Mouse (Mus musculus): ENCODE results near the gene Atcay. TPM values are rescaled to one million over a fixed set of nuclear protein-coding genes. Genes with fewer than 3 reads are reported as not detected.

Gene Atcay
- polyA plus RNA-seq, 1 experiment from 2014 or later, result not detected

- no peaks in the 10 kb centered on the region for H3K36me3 ChIP-seq (ENCODE audit: control insufficient read depth, insufficient read depth, low read length)
Observed at GRCm38 (mm10) chr10:81249442-81249841, 18.8 kb upstream of the Atcay start.

GRCm38 (mm10) chr10:81247804-81248203 is 17.2 kb upstream of the Atcay start:
- DNase-seq (ENCODE audit: low spot score), result no peak
- H3K27ac ChIP-seq (ENCODE audit: low read depth, low read length), result no peak overlapping the region
- no peak overlapping the region for H3K4me3 ChIP-seq (ENCODE audit: low read depth, low read length)
- no peak overlapping the region for H3K9ac ChIP-seq (ENCODE audit: low read depth, low read length)
- H3K36me3 ChIP-seq (ENCODE audit: control insufficient read depth, insufficient read depth, low read length), result no peaks in the 10 kb centered on the region
- WGBS, result 98% methylated on average over 2 of the region's 2 CpGs
- H3K27me3 ChIP-seq (replicated peaks; ENCODE audit: control insufficient read depth, insufficient read depth, low read length), result peaks cover 48% of the 10 kb centered on the region
- ATAC-seq (replicated peaks; ENCODE audit: low FRiP score), result no peak
- no peak overlapping the region for H3K4me2 ChIP-seq
- H3K9me3 ChIP-seq (ENCODE audit: control insufficient read depth, low read length), result no peaks in the 10 kb centered on the region
- H3K4me1 ChIP-seq (replicated peaks; ENCODE audit: control insufficient read depth, insufficient read depth, low read length), result 0 out of 2 replicates have a peak, but pooled peaks cover 6% of the 10 kb centered on the region

More at GRCm38 (mm10) chr10:81249442-81249841, 18.8 kb upstream of the Atcay start:
- H3K4me1 ChIP-seq (replicated peaks; ENCODE audit: control insufficient read depth, insufficient read depth, low read length), result 0 out of 2 replicates have a peak, but pooled peaks cover 6% of the 10 kb centered on the region
- DNase-seq (ENCODE audit: low spot score), result no peak
- H3K9me3 ChIP-seq (ENCODE audit: control insufficient read depth, low read length), result no peaks in the 10 kb centered on the region
- peaks cover 54% of the 10 kb centered on the region for H3K27me3 ChIP-seq (replicated peaks; ENCODE audit: control insufficient read depth, insufficient read depth, low read length)
- no peak overlapping the region for H3K9ac ChIP-seq (ENCODE audit: low read depth, low read length)
- H3K4me3 ChIP-seq (ENCODE audit: low read depth, low read length), result no peak overlapping the region
- ATAC-seq (replicated peaks; ENCODE audit: low FRiP score), result no peak; the same call in 1 of the 2 replicates
- 69% methylated on average over 8 of the region's 8 CpGs for WGBS
- no peak overlapping the region for H3K27ac ChIP-seq (ENCODE audit: low read depth, low read length)
- H3K4me2 ChIP-seq, result no peak overlapping the region

- Histone ChIP-seq H3K4me1 (replicated peaks; ENCODE audit: control insufficient read depth, insufficient read depth, low read length) (0 out of 2 replicates have a peak, but pooled peaks cover 6% of the 10 kb centered on the region), H3K4me3 (ENCODE audit: low read depth, low read length) (no peak overlapping the region), H3K9me3 (ENCODE audit: control insufficient read depth, low read length) (no peaks in the 10 kb centered on the region), H3K27me3 (replicated peaks; ENCODE audit: control insufficient read depth, insufficient read depth, low read length) (peaks cover 48% of the 10 kb centered on the region), H3K36me3 (ENCODE audit: control insufficient read depth, insufficient read depth, low read length) (no peaks in the 10 kb centered on the region), H3K4me2 (no peak overlapping the region), H3K27ac (ENCODE audit: low read depth, low read length) (no peak overlapping the region), H3K9ac (ENCODE audit: low read depth, low read length) (no peak overlapping the region)
- no peak for ATAC-seq (replicated peaks; ENCODE audit: low FRiP score)
- no peak for DNase-seq (ENCODE audit: low spot score)
- 83% methylated on average over 6 of the region's 6 CpGs for WGBS
Observed at GRCm38 (mm10) chr10:81245166-81245565, 14.5 kb upstream of the Atcay start.

- Histone ChIP-seq H3K9ac (ENCODE audit: low read depth, low read length) (no peak overlapping the region), H3K4me3 (ENCODE audit: low read depth, low read length) (no peak overlapping the region), H3K27ac (ENCODE audit: low read depth, low read length) (no peak overlapping the region), H3K4me1 (replicated peaks; ENCODE audit: control insufficient read depth, insufficient read depth, low read length) (0 out of 2 replicates have a peak, but pooled peaks cover 6% of the 10 kb centered on the region), H3K36me3 (ENCODE audit: control insufficient read depth, insufficient read depth, low read length) (no peaks in the 10 kb centered on the region), H3K4me2 (no peak overlapping the region), H3K9me3 (ENCODE audit: control insufficient read depth, low read length) (no peaks in the 10 kb centered on the region), H3K27me3 (replicated peaks; ENCODE audit: control insufficient read depth, insufficient read depth, low read length) (peaks cover 54% of the 10 kb centered on the region)
- ATAC-seq (replicated peaks; ENCODE audit: low FRiP score) (peak; percentile 57; the same call in 1 of the 2 replicates), DNase-seq (ENCODE audit: low spot score) (peak; percentile 84)
- WGBS, result 8% methylated on average over 17 of the region's 17 CpGs
Observed at GRCm38 (mm10) chr10:81244595-81244994, 14.0 kb upstream of the Atcay start.

GRCm38 (mm10) chr10:81244146-81244545 is 13.5 kb upstream of the Atcay start:
- no peaks in the 10 kb centered on the region for H3K36me3 ChIP-seq (ENCODE audit: control insufficient read depth, insufficient read depth, low read length)
- no peak overlapping the region for H3K4me2 ChIP-seq
- no peak overlapping the region for H3K4me3 ChIP-seq (ENCODE audit: low read depth, low read length)
- H3K9me3 ChIP-seq (ENCODE audit: control insufficient read depth, low read length), result no peaks in the 10 kb centered on the region
- no peak for DNase-seq (ENCODE audit: low spot score)
- H3K27me3 ChIP-seq (replicated peaks; ENCODE audit: control insufficient read depth, insufficient read depth, low read length), result peaks cover 59% of the 10 kb centered on the region
- no peak for ATAC-seq (replicated peaks; ENCODE audit: low FRiP score)
- H3K4me1 ChIP-seq (replicated peaks; ENCODE audit: control insufficient read depth, insufficient read depth, low read length), result 0 out of 2 replicates have a peak, but pooled peaks cover 1% of the 10 kb centered on the region
- 68% methylated on average over 4 of the region's 4 CpGs for WGBS
- no peak overlapping the region for H3K27ac ChIP-seq (ENCODE audit: low read depth, low read length)
- no peak overlapping the region for H3K9ac ChIP-seq (ENCODE audit: low read depth, low read length)

- WGBS, result 89% methylated on average over 16 of the region's 16 CpGs
- Histone ChIP-seq H3K4me3 (ENCODE audit: low read depth, low read length) (no peak overlapping the region), H3K9me3 (ENCODE audit: control insufficient read depth, low read length) (no peaks in the 10 kb centered on the region), H3K9ac (ENCODE audit: low read depth, low read length) (no peak overlapping the region), H3K27me3 (replicated peaks; ENCODE audit: control insufficient read depth, insufficient read depth, low read length) (peaks cover 71% of the 10 kb centered on the region), H3K27ac (ENCODE audit: low read depth, low read length) (no peak overlapping the region), H3K4me1 (replicated peaks; ENCODE audit: control insufficient read depth, insufficient read depth, low read length) (no peaks in the 10 kb centered on the region), H3K4me2 (no peak overlapping the region), H3K36me3 (ENCODE audit: control insufficient read depth, insufficient read depth, low read length) (no peaks in the 10 kb centered on the region)
- DNase-seq (ENCODE audit: low spot score), result no peak
- ATAC-seq (replicated peaks; ENCODE audit: low FRiP score), result no peak
Observed at GRCm38 (mm10) chr10:81242021-81242420, 11.4 kb upstream of the Atcay start.

- H3K27me3 ChIP-seq (replicated peaks; ENCODE audit: control insufficient read depth, insufficient read depth, low read length), result peaks cover 74% of the 10 kb centered on the region
Observed at GRCm38 (mm10) chr10:81240876-81241275, 10.2 kb upstream of the Atcay start.

GRCm38 (mm10) chr10:81238618-81239017 is 8.0 kb upstream of the Atcay start:
- no peak for DNase-seq (ENCODE audit: low spot score)
- ATAC-seq (replicated peaks; ENCODE audit: low FRiP score), result no peak
- no peak overlapping the region for H3K4me2 ChIP-seq
- H3K9me3 ChIP-seq (ENCODE audit: control insufficient read depth, low read length), result no peaks in the 10 kb centered on the region
- H3K27me3 ChIP-seq (replicated peaks; ENCODE audit: control insufficient read depth, insufficient read depth, low read length), result peaks cover 66% of the 10 kb centered on the region
- no peaks in the 10 kb centered on the region for H3K36me3 ChIP-seq (ENCODE audit: control insufficient read depth, insufficient read depth, low read length)
- WGBS, result 85% methylated on average over 2 of the region's 2 CpGs
- no peak overlapping the region for H3K27ac ChIP-seq (ENCODE audit: low read depth, low read length)
- H3K4me3 ChIP-seq (ENCODE audit: low read depth, low read length), result no peak overlapping the region
- peaks cover 3% of the 10 kb centered on the region for H3K4me1 ChIP-seq (replicated peaks; ENCODE audit: control insufficient read depth, insufficient read depth, low read length)
- H3K9ac ChIP-seq (ENCODE audit: low read depth, low read length), result no peak overlapping the region

More at GRCm38 (mm10) chr10:81240876-81241275, 10.2 kb upstream of the Atcay start:
- Histone ChIP-seq H3K36me3 (ENCODE audit: control insufficient read depth, insufficient read depth, low read length) (no peaks in the 10 kb centered on the region), H3K4me2 (no peak overlapping the region), H3K4me1 (replicated peaks; ENCODE audit: control insufficient read depth, insufficient read depth, low read length) (no peaks in the 10 kb centered on the region), H3K9me3 (ENCODE audit: control insufficient read depth, low read length) (no peaks in the 10 kb centered on the region), H3K4me3 (ENCODE audit: low read depth, low read length) (no peak overlapping the region), H3K27ac (ENCODE audit: low read depth, low read length) (no peak overlapping the region), H3K9ac (ENCODE audit: low read depth, low read length) (no peak overlapping the region)
- no peak for ATAC-seq (replicated peaks; ENCODE audit: low FRiP score)
- DNase-seq (ENCODE audit: low spot score), result no peak
- WGBS, result 21% methylated on average over 13 of the region's 13 CpGs

GRCm38 (mm10) chr10:81236471-81237268 is 6.0 kb upstream of the Atcay start:
- ATAC-seq (replicated peaks; ENCODE audit: low FRiP score) (no peak), DNase-seq (ENCODE audit: low spot score) (no peak)
- Histone ChIP-seq H3K4me2 (no peak overlapping the region), H3K36me3 (ENCODE audit: control insufficient read depth, insufficient read depth, low read length) (no peaks in the 10 kb centered on the region), H3K4me3 (ENCODE audit: low read depth, low read length) (no peak overlapping the region), H3K9me3 (ENCODE audit: control insufficient read depth, low read length) (no peaks in the 10 kb centered on the region), H3K27ac (ENCODE audit: low read depth, low read length) (no peak overlapping the region), H3K27me3 (replicated peaks; ENCODE audit: control insufficient read depth, insufficient read depth, low read length) (peaks cover 60% of the 10 kb centered on the region), H3K9ac (ENCODE audit: low read depth, low read length) (no peak overlapping the region), H3K4me1 (replicated peaks; ENCODE audit: control insufficient read depth, insufficient read depth, low read length) (peaks cover 10% of the 10 kb centered on the region)
- WGBS, result 81% methylated on average over 12 of the region's 12 CpGs

Measured in liver, embryonic 11.5 days (tissue).